Mouse (Mus musculus) heart, postnatal 0 days (tissue): ENCODE measurements around the gene Dapl1. TPM values are rescaled to one million over a fixed set of nuclear protein-coding genes. Genes with fewer than 3 reads are reported as not detected.

Source experiments
- ATAC-seq: fragments of 200-750 bp; cut with Nextera tagmentation; 2 replicates; pipeline ENCODE4 v1.8.0; 2017; ENCODE audit warnings: low read depth, moderate number of reproducible peaks, moderate library complexity; ENCODE audit not compliant: insufficient read depth
- DNase-seq: peaks from one replicate; pipeline ENCODE4 v3.0.0-alpha.2; 2016; ENCODE audit warnings: low spot score
- H3K27ac ChIP-seq: fragments of 300-500 bp; sonication (generic); 2 replicates; pipeline ENCODE4 v1.5.1; 2014; ENCODE audit warnings: low read depth, mild to moderate bottlenecking
- H3K27me3 ChIP-seq: fragments of 300-500 bp; sonication (generic); 2 replicates; pipeline ENCODE4 v1.6.1; 2014; ENCODE audit warnings: low read length, mixed read lengths; ENCODE audit not compliant: control insufficient read depth, insufficient read depth
- H3K36me3 ChIP-seq: fragments of 300-500 bp; sonication (generic); replicated peaks from 2 replicates; pipeline ENCODE4 v1.6.1; 2014; ENCODE audit warnings: low read length, mixed read lengths; ENCODE audit not compliant: control insufficient read depth, insufficient read depth
- H3K4me1 ChIP-seq: fragments of 300-500 bp; sonication (generic); 2 replicates; pipeline ENCODE4 v1.6.1; 2014; ENCODE audit warnings: antibody characterized with exemption; ENCODE audit not compliant: control insufficient read depth, insufficient read depth
- H3K4me2 ChIP-seq: fragments of 300-500 bp; sonication (generic); 2 replicates; pipeline ENCODE4 v1.6.1; 2014; ENCODE audit warnings: low read depth, mild to moderate bottlenecking, low read length, moderate library complexity
- H3K4me3 ChIP-seq: fragments of 300-500 bp; sonication (generic); 2 replicates; pipeline ENCODE4 v1.5.1; 2014; ENCODE audit warnings: low read depth, low read length
- H3K9ac ChIP-seq: fragments of 300-500 bp; sonication (generic); replicated peaks from 2 replicates; pipeline ENCODE4 v1.6.1; 2014; ENCODE audit warnings: low read depth, low read length, mixed read lengths
- H3K9me3 ChIP-seq: fragments of 300-500 bp; sonication (generic); replicated peaks from 2 replicates; pipeline ENCODE4 v1.6.1; 2016; ENCODE audit warnings: low read length; ENCODE audit not compliant: control insufficient read depth
- CTCF ChIP-seq: IDR thresholded peaks from 2 replicates; pipeline ENCODE4 v1.5.1; 2016; ENCODE audit warnings: antibody characterized with exemption, control low read depth, low read depth
- EP300 ChIP-seq: IDR thresholded peaks from 2 replicates; pipeline ENCODE4 v1.6.1; 2016; ENCODE audit warnings: antibody characterized with exemption, low read depth
- WGBS: fragments of 180-500 bp; shearing (Covaris S2); extraction: QIAGEN DNeasy Blood & Tissue Kit; methylation state at CpG from one replicate; pipeline ENCODE4 v1.1.7; 2014; 5-methylcytosine and 5-hydroxymethylcytosine counted together
- polyA plus RNA-seq: library from polyadenylated mRNA; unstranded; fragments of >200 nt; fragmentation: Nextera tagmentation; extraction: Ambion mirVana; gene quantifications from 2 replicates; pipeline ENCODE4 v1.2.1, GENCODE M21; 2015
- total RNA-seq: library from RNA; depleted of rRNA; stranded (reverse); fragments of >200 nt; gene quantifications from 2 replicates; pipeline ENCODE4 v1.2.3, GENCODE M21; 2014; ENCODE audit warnings: low replicate concordance; rRNA removed

Dapl1 gene
- total RNA-seq (not detected in 2 replicates), polyA plus RNA-seq (1.2 and 1.9 TPM in 2 replicates)

DNA sequence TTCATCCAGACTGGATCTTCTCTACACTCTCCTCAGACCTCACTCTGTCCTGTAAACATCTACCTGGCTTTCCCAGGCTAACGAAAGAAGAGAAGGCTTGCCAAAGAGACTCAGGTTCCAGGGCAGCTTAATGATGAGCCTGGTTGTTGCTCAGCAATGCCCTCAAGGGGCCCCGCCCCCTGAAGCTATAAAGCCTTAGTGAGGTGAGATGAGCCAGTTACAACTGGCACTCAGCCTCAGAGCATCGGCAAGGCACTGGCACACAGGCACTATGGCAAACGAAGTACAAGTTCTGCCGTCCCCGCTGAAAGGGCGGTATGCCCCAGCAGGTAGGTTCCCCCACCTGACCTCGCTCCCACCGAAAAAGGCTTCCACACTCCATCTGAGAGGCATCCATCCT lies at the start of gene Dapl1:
Gene Dapl1, plus strand, starts transcription at position 216 of the 400 bp plus-strand sequence.
- H3K36me3 ChIP-seq, result no peaks in the 10 kb centered on the region
- H3K4me3 ChIP-seq, result no peak within 1 kb of the TSS
- H3K9ac ChIP-seq, result no peak within 1 kb of the TSS
- DNase-seq (peak; percentile 39), ATAC-seq (peak; percentile 71)
- WGBS, result 50% methylated on average over 9 of the region's 9 CpGs
- H3K9me3 ChIP-seq, result no peaks in the 10 kb centered on the region
- TF ChIP-seq CTCF (no peak), EP300 (no peak)
- H3K4me2 ChIP-seq, result 0 out of 2 replicates have a peak within 1 kb of the TSS, but pooled peaks have one; percentile 13
- no peaks in the 10 kb centered on the region for H3K27me3 ChIP-seq
- H3K4me1 ChIP-seq, result no peaks in the 10 kb centered on the region; the same call in 1 of the 2 replicates
- no peak within 1 kb of the TSS for H3K27ac ChIP-seq

DNA sequence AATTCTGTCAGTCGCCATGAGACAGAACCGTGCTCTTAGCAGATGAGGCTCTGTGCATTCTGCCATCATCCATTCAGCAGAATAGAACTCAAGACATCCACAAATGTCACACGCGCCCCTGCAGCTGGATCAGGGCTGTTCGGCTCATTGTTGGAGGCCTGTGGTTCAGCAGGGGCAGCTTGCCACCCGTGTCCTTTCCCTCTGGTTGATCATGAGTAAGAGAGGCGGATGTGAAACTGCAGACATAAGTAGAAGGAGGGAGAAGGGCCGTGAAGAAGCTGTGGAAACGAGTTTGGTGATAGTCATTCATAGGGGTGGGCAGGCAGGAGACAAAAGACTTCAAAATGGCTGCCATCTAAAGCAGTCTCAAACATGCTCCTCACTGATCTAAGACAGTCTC lies 49.6 kb upstream of the Dapl1 start:
- TF ChIP-seq CTCF (no peak), EP300 (no peak)
- Histone ChIP-seq H3K9me3 (no peaks in the 10 kb centered on the region), H3K36me3 (no peaks in the 10 kb centered on the region), H3K27ac (no peak overlapping the region), H3K4me1 (peaks cover 8% of the 10 kb centered on the region), H3K4me2 (no peak overlapping the region), H3K9ac (no peak overlapping the region), H3K4me3 (no peak overlapping the region), H3K27me3 (no peaks in the 10 kb centered on the region)
- no peak for ATAC-seq
- no peak for DNase-seq
- WGBS, result 91% methylated on average over 9 of the region's 9 CpGs

DNA sequence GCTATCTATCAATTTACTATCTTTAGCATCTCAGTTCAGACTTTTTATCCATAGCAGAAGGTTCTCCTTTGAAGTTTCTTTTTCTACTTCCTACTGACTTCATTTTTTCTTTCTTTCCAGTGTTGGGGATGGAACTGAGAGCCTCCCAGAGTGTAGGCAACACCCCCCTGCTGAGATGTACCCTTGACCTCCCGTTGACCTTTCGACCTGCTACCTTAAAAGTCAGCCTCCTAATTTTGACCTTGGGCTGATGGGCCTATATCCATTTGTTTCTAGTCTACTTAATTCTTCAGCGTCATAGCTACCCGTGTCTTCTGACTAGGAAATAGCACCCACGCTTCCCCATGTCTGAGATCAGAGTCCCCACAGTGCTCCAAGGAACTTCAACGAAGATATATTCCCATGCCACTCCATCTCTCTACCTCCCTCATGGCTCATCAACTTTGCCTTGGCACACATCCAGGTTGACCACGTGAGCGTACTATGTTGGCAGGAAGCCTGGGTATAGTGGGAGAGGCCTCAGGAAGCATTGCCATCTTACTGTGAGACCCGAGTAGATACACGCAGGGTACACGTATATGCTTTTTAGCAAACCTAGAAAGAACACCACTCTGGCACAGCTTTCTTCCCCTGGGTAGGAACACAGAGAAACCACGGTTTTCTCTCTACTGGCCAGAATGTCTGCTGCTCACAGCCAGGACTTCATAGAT lies 46.6 kb upstream of the Dapl1 start:
- peak; percentile 87 for DNase-seq
- Histone ChIP-seq H3K9ac (peak overlapping the region; percentile 44; the same call in 1 of the 2 replicates), H3K27ac (peak overlapping the region; percentile 80), H3K27me3 (no peaks in the 10 kb centered on the region), H3K4me2 (peak overlapping the region; percentile 66), H3K36me3 (no peaks in the 10 kb centered on the region), H3K4me3 (peak overlapping the region; percentile 26), H3K4me1 (peaks cover 8% of the 10 kb centered on the region), H3K9me3 (no peaks in the 10 kb centered on the region)
- TF ChIP-seq EP300 (no peak), CTCF (no peak)
- peak; percentile 82 for ATAC-seq
- 37% methylated on average over 12 of the region's 12 CpGs for WGBS

DNA sequence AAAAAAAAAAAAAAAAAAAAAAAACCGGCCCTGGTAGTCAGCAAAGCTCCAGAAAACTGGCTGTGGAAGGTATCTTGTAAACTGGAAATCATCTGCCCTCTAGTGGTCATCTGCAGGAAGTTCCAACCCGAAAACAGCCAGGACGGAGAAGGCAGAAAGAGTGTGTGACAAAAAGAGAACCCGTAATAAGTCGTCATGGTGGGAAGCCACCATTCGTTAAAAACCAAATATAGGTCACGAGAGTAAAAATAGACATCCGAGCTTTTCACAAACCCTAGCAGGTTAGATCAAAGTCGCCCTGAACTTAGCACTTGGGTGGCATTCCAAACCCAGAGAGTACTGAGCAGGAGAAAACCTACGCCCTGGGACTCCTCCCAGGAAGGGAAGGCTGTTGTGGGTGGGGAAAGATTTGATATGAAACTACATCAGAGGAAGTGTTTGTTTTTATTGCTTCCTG lies 45.9 kb upstream of the Dapl1 start:
- H3K36me3 ChIP-seq, result no peaks in the 10 kb centered on the region
- DNase-seq (peak; percentile 89), ATAC-seq (peak; percentile 75)
- H3K4me1 ChIP-seq, result peaks cover 8% of the 10 kb centered on the region
- H3K27ac ChIP-seq, result peak overlapping the region; percentile 80
- H3K4me2 ChIP-seq, result peak overlapping the region; percentile 66
- no peaks in the 10 kb centered on the region for H3K27me3 ChIP-seq
- 5% methylated on average over 10 of the region's 10 CpGs for WGBS
- peak overlapping the region; percentile 26 for H3K4me3 ChIP-seq
- no peaks in the 10 kb centered on the region for H3K9me3 ChIP-seq
- no peak overlapping the region; the same call in 1 of the 2 replicates for H3K9ac ChIP-seq
- TF ChIP-seq CTCF (peak; percentile 81), EP300 (no peak)

DNA sequence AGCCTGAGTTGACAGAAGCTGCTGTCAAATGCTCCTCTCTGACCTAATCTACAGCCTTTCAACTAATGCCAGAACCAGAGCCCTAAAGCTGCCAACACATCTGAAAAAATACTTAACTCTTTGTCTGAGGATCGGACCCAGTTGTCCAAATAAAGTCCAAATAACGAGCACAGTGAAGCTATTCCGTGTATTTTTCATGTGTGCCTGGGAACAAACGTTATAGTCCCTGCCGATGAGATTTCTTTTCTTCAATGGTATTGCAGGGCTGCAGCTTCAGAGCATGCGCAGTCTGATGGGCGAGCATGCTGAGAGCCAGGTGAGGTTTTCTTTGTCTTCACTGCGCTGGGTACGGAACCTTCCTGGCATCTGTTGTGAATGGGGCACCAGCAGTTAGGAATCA lies 44.6 kb upstream of the Dapl1 start:
- no peak overlapping the region for H3K4me2 ChIP-seq
- no peak for TF ChIP-seq CTCF
- no peak for TF ChIP-seq EP300
- DNase-seq (no peak), ATAC-seq (no peak)
- H3K36me3 ChIP-seq, result no peaks in the 10 kb centered on the region
- no peak overlapping the region for H3K9ac ChIP-seq
- no peaks in the 10 kb centered on the region for H3K27me3 ChIP-seq
- 73% methylated on average over 9 of the region's 9 CpGs for WGBS
- H3K9me3 ChIP-seq, result no peaks in the 10 kb centered on the region
- no peak overlapping the region for H3K27ac ChIP-seq
- peaks cover 8% of the 10 kb centered on the region for H3K4me1 ChIP-seq
- no peak overlapping the region for H3K4me3 ChIP-seq
